Mouse (Mus musculus) left cerebral cortex, adult 11 months (tissue): ENCODE measurements around the gene Hip1.

Source experiments
- DNase-seq: peaks from one replicate; pipeline ENCODE4 v3.0.0; 2022; ENCODE audit warnings: low spot score

The Hip1 gene

DNA sequence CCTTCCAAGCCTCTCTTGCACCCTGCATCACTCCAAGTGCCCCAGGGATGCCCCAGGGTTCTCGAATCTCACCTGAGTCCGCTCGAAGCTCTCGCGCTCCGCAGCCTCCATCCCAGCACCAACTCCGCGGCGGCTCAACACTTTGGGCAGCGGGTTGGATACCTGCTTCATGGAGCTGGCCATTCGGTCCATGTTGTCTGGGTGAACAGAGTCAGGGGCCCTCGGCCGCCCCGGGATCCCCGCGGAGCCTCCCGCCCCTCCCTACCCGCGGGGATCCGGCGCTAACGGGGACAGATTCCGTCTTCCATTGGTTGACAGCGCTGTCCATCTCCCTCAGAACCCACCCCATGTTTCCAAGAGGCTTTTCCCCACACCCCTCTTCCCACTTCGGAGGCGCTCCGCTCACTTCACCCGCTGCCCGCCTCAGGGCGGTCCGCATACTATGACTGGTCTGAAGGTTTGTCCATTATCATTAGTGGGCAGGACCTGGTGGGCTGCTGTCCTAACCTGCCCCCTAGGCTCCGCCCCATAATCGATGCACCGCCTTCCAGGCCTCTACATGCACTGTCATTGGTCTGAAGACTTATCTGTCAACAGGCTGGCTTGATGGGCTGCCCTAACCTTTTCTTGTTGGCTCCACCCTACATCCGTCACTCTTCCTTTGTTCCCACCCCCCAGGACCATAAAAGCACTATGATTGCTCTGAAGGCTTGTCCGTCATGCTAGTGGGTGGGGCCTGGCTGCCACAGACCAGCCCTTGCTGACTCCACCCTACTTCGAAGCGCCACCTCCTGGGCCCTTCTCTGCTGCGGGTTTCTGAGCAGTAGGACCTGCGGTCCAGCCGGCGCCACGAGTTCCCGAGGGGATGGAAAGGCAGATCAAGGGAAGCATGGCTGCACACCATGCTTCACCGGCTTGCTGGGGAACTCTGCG, at the start of gene Hip1:
Gene Hip1 (minus strand): TSS at position 256 of the 933 bp plus-strand sequence.
- DNase-seq = peak; percentile 100

DNA sequence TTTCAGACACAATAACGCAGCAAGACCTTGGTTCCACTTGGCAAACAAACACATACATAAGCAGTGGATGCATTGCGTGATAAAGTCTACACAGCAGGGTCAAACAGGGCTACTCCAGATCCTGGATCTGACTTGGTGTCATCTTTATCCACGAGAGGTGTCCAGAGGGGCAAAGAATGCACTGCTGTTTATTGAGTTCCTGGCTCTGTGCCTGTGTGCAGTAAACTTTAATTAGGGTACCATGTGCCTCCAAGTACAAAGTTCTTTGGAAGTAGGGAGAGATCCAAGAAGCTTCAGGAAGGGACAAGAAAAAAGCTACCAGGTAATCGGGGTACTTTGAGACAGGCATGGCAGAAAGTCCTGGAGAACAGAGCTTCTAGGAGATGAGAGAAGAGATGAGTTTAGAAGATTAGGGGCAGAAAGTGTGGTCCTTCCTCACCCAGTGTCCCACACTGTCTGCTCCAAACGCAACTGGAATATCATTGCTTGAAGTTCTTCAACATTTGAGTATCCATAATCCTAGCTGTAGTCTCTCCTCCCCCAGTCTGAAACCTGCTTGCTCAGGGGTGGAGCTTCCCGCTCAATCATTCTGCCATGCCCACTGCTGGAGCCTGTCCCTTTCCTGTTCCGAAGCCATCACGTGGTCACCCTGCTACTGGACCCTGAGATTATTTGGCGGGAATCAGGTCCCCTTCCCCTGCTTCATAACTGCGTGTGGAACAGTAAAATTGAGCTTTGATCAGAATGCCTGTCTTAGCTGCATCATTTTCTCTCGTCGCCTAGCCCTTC, 45.3 kb upstream of the Hip1 start:
- no peak for DNase-seq

DNA sequence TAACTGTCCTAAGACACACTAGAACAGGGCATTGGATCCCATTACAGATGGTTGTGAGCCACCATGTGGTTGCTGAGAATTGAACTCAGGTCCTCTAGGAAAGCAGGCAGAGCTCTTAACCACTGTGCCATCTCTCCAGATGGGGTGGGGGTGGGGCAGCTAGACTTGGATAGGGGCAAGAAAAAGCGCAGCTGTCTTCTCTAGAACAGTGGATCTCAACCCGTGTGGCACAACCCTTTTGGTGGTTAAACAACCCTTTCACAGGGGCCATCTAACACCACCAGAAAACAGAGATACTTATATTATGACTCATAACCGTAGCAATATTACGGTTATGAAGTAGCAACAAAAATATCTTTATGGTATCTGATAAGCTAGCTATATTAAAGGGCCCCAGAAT, 42.8 kb upstream of the Hip1 start:
- no peak for DNase-seq

DNA sequence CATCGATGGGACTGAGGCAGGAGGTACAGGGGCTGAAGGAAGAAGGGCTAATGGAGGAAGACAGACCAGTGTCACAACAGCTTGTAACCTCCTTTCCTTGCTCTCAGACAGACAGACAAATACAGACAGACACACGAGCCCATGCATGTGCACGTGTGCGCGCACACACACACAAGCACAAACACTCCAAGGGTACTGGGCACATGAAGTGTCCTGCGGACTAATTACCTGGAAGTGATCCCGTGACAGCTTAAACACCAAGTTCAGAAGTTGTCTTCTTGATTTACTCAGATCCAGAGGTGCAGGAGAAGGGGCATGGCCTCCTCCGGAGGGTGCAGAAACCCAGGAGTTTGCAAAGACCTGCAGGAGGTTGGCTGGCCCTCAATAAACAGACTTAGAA, 40.8 kb upstream of the Hip1 start:
- no peak for DNase-seq

DNA sequence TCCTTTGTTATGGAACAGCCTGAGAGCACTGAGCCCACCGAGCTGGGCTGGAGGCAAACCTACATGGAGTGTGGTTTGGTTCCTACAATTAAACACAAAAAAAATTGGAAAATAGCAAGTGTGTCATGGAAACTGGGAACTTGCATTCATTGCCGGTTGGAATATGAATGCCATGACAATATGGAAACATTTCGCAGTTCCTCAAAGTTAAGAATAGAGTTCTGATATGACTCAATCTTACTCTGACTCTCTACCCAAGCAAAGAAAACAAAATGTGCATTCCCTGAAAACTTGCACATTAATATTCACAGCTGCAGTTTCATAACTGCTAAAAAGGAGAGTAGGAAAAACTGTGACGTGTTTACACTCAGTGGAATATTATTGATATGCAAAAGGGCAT, 37.4 kb upstream of the Hip1 start:
- DNase-seq = no peak

DNA sequence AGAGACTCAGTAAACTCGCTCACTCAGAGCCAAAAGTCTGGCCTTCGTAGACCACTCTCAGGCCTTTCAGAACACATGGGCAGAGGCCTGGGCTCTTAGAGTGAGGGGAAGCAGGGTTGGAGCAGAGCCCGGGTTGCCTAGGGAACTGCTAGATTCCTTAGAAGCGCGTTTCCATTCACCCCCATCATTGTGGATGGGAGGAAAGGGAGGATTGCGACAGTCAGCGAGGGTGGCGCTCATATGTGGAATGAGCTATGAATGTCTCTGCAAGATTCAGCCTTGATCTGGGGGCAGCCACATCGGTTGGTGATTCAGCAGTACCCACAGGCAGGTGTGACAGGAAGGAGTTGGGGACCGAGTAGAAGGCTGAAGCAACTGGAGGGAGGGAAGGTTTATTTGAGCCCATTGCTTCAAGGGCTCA, 34.4 kb upstream of the Hip1 start:
- DNase-seq = no peak

DNA sequence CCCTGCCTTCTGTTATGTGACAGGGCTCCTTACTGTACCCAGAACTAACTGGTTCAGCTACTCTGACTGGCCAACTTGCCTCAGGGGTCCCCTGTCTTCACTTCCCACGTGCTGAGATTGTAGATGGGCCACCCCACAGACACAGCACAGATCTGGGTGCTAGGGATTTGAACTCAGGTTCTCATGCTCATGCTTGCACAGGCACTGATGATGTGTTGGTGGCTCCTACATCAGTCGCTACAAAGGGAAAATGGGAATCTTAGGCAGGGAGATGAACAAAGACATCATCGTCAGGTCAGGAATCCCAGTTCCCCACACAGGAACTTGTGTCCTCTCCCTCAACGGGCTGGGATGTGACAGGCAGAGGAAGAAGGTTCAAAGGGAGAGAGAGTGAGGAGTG, 31.1 kb upstream of the Hip1 start:
- no peak for DNase-seq

DNA sequence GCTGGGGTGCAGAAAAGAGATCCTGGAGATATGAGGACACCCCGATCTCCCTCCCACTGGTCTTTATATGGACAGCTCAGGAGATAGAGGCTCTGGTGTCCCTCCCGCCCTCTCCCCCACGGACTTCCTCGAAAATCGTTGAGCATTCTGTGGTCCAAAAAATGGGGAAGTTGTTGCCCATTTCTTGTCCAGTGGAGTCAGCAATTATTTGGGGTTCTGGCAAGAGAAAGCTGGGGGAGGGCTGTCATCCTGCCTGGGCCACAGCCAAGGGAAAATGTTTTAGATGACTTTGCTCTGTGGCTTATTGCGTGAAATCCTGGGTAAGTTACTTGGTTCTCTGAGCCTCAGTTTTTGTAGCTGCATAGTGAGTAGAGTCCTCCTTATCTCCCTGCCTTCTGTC, 28.1 kb upstream of the Hip1 start, which contains the start of gene Ccl24:
Gene Ccl24 (minus strand): TSS at position 44 of the 400 bp plus-strand sequence.
- no peak for DNase-seq

DNA sequence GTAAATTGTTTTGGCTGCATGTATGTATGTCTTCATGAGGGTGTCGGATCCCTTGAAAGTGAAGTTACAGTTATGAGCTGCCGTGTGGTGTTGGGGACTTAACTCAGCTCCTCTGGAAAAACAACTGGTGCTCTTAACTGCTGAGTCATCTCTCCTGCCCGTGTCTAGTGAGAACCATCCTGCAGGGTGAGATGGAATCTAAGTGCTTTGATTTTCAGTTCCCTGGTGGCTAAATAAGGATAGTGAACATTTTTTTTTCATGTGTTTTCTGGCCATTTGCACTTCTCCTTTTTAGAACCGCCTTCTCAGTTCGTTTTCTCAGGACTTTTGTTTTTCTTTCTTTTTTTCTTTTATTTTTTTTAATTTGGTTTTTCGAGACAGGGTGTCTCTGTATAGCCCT, 23.8 kb upstream of the Hip1 start:
- no peak for DNase-seq

DNA sequence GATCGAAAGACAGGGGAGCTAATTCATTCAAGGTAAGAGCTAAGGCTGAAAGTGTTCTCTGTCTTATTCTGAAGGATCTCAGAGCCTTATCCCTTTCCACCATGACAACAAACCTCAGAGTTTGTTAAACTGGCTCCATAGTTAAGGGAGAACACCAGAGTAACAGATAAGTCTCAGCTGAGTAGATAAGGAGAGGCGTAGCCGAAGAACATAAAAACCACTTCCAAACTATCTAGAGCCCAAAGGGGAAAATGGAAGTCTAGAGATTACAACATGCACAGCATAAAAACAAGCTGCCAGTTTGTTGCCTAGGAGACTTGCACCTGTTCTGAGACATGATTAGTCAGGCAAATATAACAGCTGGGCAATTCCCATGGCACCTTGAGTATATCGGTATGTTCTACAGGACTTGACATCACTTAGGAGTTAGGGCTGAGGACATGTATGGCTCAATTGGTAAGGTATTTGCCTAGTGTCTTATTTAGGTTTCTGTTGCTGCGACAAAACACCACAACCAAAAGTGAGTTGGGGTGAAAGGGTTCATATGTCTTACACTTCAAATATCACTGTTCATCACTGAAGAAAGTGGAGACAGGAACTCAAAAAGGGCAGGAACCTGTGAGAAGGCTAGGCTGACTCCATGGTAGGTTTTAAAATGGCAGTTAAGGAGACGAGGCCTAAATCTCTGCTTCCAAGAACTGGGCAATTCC, 22.8 kb upstream of the Hip1 start:
- DNase-seq = no peak

DNA sequence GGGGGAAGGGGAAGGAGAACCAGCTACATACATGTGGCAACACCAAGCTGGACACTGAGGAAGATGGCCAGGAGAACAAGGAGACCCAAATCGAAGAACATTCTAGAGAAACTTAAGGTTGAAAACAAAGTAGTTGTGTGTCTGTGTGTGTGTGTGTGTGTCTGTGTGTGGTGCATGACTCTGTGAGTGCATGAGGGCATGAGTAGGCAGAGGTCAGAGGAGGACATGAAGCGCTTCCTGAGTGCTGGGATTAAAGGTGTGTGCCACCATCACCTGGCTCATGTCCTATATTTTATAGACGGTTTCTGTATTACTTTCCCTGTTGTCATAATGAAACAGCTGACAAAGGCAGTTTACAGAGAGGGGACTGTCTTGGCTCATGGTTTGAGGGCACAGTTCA, 18.5 kb upstream of the Hip1 start, which contains the start of gene Ccl26:
Gene Ccl26 (minus strand): TSS at position 101 of the 400 bp plus-strand sequence.
- DNase-seq = no peak

DNA sequence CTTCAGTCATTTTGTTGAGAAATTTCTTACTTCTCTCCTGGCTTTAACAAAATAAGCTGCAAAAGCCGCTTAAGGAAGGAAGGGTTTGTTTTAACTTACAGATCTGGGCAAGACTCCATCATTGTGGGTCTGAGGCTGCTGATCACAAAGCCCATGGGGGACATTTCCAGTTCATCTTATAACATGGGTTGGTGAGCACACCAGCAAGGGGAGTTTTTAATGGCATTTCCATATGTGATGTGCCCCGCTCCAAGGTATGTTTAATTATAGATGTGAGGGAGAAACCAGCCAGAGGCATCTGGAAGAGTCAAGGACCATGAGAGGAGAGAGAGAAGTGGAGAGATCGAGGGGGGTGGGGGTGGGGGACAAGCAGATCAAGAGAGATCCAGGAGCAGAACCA, 12.8 kb upstream of the Hip1 start:
- no peak for DNase-seq

DNA sequence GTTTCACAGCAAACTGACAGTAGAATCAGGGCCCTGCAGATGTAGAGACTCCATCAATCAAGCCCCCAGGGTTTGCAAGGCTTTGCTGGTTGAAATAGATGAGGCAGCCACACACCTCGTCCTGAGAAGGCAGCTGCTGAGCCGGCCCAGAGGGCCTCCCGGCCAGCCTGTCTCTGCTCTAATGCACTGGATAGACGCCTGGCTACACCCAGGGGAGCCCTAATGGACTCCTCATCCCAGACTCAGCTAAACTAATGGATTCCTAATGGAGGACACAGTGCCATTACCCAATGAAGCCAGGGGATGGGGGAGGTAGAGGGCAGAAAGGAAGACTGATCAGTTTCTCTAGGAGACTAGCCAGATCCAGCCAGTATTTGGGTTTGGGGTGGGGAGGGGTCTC, 12.1 kb upstream of the Hip1 start:
- DNase-seq = no peak

DNA sequence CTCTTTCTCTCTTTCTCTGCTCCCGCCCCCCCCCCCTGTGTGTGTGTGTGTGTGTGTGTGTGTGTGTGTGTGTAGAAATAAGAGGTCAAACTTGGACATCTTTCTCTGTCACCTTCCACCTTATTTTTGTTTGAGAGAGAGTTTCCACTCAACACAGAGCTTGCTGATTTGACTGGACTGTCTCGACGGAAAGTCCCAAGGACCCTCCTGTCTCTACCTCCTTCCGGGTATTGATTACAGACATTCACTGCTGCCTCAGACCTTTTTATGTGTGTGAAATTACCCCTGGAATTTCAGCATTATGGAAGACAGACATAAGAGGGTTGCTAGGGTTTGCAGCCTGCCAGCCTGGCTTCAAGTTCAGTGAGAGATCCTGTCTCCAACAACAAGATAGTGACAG, 11.3 kb upstream of the Hip1 start:
- DNase-seq = no peak

DNA sequence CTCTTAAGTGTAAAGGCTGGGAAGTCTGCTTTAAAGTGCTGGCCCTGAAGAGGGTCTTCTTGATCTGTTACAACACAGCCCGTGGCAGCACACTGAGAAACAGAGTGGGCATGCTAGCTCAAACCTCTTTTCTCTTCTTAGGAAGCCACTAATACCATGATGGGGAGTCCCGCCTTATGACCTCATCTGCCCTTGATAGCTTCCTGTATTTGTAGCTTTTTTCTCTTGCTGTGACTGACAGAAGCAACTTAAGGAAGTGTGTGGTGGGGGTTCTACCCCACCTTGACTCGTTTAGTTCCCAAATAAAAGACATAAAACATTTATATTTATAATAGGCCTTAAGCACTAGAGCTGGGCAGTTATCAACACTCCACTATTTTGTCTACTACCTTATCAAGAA, 6.7 kb upstream of the Hip1 start:
- no peak for DNase-seq

DNA sequence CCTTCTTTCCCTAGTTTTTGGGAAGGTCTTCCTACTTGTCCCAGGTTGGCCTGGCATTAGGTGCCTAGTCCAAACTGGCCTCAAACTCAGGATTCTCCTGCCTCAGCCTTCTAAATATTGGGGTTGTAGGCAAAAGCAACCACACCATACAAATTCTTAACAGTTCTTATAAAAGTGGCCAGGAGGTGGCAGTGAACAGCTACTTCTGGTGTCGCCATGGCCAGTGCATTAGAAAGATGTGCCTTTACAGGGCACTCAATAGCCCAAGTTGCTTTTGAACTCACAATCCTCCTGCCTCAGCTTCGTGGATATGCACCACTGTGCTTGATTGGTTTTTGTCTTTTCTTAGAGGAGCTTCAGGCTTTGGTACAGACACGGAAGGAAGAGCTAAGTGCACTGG, 6.0 kb upstream of the Hip1 start:
- DNase-seq = no peak

DNA sequence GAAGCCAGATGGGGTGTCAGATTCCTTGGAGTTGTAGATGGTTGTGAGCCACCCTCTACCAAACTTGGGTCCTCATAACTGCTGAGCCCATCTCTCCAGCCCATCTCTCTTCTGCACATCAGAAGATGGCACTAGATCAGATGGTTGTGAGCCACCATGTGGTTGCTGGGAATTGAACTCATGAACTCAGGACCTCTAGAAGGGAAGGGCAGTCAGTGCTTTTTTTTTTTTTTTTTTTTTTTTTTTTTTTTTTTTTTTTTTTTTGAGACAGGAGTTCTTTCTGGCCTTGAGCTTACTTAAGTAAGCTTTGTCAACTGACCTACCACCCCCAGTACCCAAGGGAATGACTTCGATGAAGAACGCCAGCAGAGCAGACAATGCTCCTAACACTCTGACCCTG, 3.1 kb upstream of the Hip1 start:
- no peak for DNase-seq

DNA sequence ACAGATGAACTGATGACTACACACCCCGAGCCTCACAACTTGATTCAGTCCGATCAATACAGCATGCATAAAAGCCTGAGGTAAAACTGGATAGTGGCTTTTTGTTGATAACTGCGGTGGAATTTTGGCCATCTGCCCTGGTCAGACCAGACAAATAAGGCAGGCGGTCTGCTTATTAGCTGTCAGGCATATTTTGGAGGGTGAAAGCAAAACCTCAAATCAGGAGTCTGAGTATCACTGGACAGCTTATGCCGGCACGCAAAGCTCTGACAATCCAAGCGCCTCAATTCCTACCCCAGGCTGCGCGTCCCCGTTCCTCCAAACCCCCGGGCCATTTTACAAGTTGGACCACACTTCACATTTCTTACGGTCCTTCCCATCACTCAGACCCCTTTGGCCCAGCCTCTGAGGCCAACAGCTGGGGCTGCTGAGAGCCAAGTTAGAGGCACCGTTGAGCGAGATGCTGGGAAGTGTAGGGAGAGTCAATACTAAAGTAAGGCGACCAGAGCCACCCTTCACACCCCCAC, 825 bp downstream of the Hip1 start:
- no peak for DNase-seq

DNA sequence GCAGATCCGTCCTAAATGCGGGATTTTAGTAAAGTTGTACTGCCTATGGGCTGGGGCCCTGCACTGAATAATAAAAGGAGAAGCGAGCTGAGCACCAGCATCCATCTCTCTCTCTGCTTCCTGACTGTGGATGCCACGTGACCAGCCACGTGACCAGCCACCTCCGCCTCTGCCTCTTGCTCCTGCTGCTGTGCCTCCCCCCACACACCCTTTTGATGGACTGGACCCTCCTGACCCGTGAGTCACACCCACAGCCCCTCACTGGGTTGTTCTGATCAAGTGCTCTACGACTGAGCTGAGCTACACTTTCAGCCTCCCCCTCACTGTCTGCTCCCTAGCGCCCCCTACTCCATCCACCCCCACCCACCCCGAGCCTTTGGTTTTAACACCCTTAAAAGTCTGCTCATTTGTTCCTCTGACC, 7.1 kb downstream of the Hip1 start:
- DNase-seq = no peak

DNA sequence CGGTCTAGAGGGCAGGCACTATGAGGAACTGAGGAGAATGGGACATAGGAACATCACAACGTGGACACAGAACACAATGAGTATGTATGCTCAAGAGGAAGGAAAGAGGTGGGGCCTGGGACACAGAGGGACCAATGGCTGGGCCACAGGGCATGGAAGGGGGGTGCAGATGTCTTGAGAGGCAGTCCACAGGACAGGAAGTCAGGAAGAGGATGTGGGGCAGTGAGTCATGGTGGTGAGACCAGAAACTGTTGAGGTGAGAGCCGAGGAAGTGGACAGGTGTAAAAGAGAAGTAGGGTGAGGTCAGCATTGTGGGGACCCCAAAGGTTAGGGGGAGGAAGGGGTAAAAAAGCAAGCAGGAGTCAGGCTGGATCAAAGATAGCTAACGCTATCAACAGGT, 7.6 kb downstream of the Hip1 start:
- no peak for DNase-seq

DNA sequence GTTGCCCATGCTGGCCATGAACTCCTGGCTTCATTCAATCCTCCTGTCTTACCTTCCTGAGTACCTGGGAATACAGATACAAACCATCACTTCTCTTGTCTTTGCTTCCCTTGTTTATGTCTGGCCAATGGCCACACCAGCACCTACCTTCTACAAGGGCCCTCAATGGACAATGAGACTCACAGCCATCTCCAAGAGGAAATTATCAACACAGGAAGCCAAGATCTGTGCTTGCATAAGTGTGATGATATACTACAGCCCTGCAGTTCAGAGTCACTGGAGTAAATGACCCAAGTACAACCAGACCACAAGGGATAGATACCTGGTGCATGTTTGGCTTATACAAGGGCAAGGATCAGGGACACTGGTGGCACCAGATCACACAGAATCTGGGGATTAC, 9.1 kb downstream of the Hip1 start:
- no peak for DNase-seq

DNA sequence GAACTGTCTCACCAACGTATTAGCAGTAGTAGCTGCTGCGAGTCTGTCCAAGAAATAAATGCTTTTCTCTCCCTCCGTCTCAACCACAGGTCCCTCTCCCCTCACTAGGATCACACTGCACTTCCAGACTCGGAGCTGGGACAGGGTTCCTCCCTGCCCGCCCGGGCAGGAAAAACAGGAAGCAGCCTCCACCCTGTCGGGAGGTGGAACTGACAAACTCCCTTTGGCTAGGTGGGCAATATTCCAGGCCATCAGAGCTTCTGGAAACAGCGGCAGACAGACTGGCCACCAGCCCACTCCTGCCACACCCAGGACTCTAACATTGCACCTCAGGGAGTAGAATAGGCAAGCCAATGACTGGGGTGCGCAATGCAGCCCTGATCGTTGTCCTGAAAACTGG, 11.5 kb downstream of the Hip1 start:
- DNase-seq = no peak
